Mouse (Mus musculus): ENCODE results near the gene Ubash3a.

DNA sequence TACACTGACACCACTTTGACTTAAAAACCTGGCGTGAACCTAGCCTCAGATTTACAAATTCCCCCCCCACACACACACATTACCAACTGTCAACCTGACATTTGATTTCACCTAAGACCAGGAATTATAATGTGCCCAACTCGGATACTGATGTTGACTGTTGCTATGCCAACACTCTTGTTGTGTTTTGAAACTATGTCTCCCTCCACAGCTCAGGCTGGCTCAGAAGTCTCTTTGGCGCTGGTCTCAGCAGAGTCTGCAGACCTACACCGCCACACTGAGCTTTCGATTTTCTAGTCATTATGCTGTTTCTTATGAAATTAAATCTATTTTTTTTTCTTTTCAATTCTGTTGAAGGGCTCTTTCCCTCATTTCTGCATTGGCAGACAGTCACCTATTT is 55.0 kb downstream of the Ubash3a start:
- TF ChIP-seq POLR2AphosphoS2 (IDR thresholded peaks at IDR 0.05; ENCODE audit: insufficient read length, low read depth), result no peak
- TF ChIP-seq MYOG (IDR thresholded peaks at IDR 0.05; ENCODE audit: control insufficient read depth in 1 of 3, insufficient read depth in 1 of 3, insufficient read length in 2 of 3, low read depth in 2 of 3), result no peak
- TF ChIP-seq POLR2A (IDR thresholded peaks at IDR 0.05; ENCODE audit: insufficient read length, low read depth), result no peak
- no peak for TF ChIP-seq TCF12 (IDR thresholded peaks at IDR 0.05; ENCODE audit: insufficient read depth, poor library complexity, severe bottlenecking)
- no peak for TF ChIP-seq USF1 (IDR thresholded peaks at IDR 0.05; ENCODE audit: low read depth)
- TF ChIP-seq CEBPB (IDR thresholded peaks at IDR 0.05; ENCODE audit: insufficient read depth, poor library complexity, severe bottlenecking), result no peak
- no peak for TF ChIP-seq MYOD1 (IDR thresholded peaks at IDR 0.05; ENCODE audit: control insufficient read depth in 1 of 3, insufficient read length in 2 of 3, low read depth in 2 of 3)
